Mouse (Mus musculus) spleen, adult 2 months (tissue): ENCODE measurements at regions not wholly inside any gene's neighbourhood (a gene's known extent, or its start where the extent isn't known, plus 50 kb on each side); places are given as distances from the start of the nearest gene placed in this dataset.

Source experiments
- DNase-seq, 2 experiments: peaks; one replicate each; pipeline versions ENCODE4 v3.0.0 to v3.0.0-alpha.2; 2012 to 2021; ENCODE audit warnings: low spot score in 2 of 2, low read depth in 1 of 2
- H3K27ac ChIP-seq: fragments of 200-500 bp; 2 replicates; pipeline ENCODE4 v1.5.1; 2012; ENCODE audit warnings: low read length, inconsistent platforms; ENCODE audit not compliant: insufficient read depth
- H3K27me3 ChIP-seq: fragments of 200-500 bp; 2 replicates; pipeline ENCODE4 v1.6.1; 2012; ENCODE audit warnings: mild to moderate bottlenecking, moderate library complexity, low read length, inconsistent platforms; ENCODE audit not compliant: control insufficient read depth, insufficient read depth
- H3K36me3 ChIP-seq: fragments of 200-500 bp; 2 replicates; pipeline ENCODE4 v1.6.1; 2012; ENCODE audit warnings: mild to moderate bottlenecking, low read length, inconsistent platforms; ENCODE audit not compliant: control insufficient read depth, insufficient read depth
- H3K4me1 ChIP-seq: fragments of 200-500 bp; 2 replicates; pipeline ENCODE4 v1.6.1; 2011; ENCODE audit warnings: inconsistent platforms; ENCODE audit not compliant: control insufficient read depth, insufficient read depth, insufficient read length
- H3K4me3 ChIP-seq: fragments of 200-500 bp; 2 replicates; pipeline ENCODE4 v1.5.1; 2011; ENCODE audit warnings: mild to moderate bottlenecking, inconsistent platforms; ENCODE audit not compliant: insufficient read depth, insufficient read length; ENCODE audit errors: extremely low read depth
- CTCF ChIP-seq: fragments of 200-500 bp; IDR thresholded peaks from 2 replicates; pipeline ENCODE4 v1.5.1; 2011; ENCODE audit warnings: mild to moderate bottlenecking, inconsistent platforms; ENCODE audit not compliant: insufficient read depth, insufficient read length, insufficient replicate concordance; ENCODE audit errors: extremely low read depth
- POLR2A ChIP-seq: fragments of 200-500 bp; IDR thresholded peaks from 2 replicates; pipeline ENCODE4 v1.6.1; 2011; ENCODE audit warnings: low read depth, low read length, inconsistent platforms
- WGBS: fragments of 180-500 bp; shearing (Covaris S2); methylation state at CpG from one replicate; pipeline ENCODE4 v1.1.7; 2018; 5-methylcytosine and 5-hydroxymethylcytosine counted together

- TF ChIP-seq CTCF (no peak), POLR2A (no peak)
- no peak for DNase-seq
- no peak overlapping the region for H3K4me3 ChIP-seq
- H3K27me3 ChIP-seq: no peaks in the 10 kb centered on the region
- no peaks in the 10 kb centered on the region for H3K4me1 ChIP-seq
- 82% methylated on average over 4 of the region's 4 CpGs for WGBS
- H3K27ac ChIP-seq: no peak overlapping the region
- H3K36me3 ChIP-seq: no peaks in the 10 kb centered on the region
Measured at GRCm38 (mm10) chr1:92264941-92265340, 69.4 kb upstream of the Hdac4 start.

- no peak for DNase-seq
- H3K27me3 ChIP-seq: no peaks in the 10 kb centered on the region
- no peak for TF ChIP-seq POLR2A
- TF ChIP-seq CTCF: no peak
- no peak overlapping the region for H3K4me3 ChIP-seq
- no peaks in the 10 kb centered on the region for H3K4me1 ChIP-seq
- H3K27ac ChIP-seq: no peak overlapping the region
- H3K36me3 ChIP-seq: no peaks in the 10 kb centered on the region
- 91% methylated on average over 23 of the region's 23 CpGs for WGBS
Measured at GRCm38 (mm10) chr1:92259715-92260392, 64.4 kb upstream of the Hdac4 start.

- H3K4me1 ChIP-seq: no peaks in the 10 kb centered on the region
- no peaks in the 10 kb centered on the region for H3K36me3 ChIP-seq
- no peak for TF ChIP-seq POLR2A
- no peak for TF ChIP-seq CTCF
- H3K27ac ChIP-seq: no peak overlapping the region
- no peak overlapping the region for H3K4me3 ChIP-seq
- H3K27me3 ChIP-seq: no peaks in the 10 kb centered on the region
- DNase-seq: no peak
Measured at GRCm38 (mm10) chr1:92258026-92258425, 62.5 kb upstream of the Hdac4 start.

- 84% methylated on average over 8 of the region's 8 CpGs for WGBS
- TF ChIP-seq CTCF (no peak), POLR2A (no peak)
- Histone ChIP-seq H3K4me1 (no peaks in the 10 kb centered on the region), H3K36me3 (no peaks in the 10 kb centered on the region), H3K27me3 (no peaks in the 10 kb centered on the region), H3K4me3 (no peak overlapping the region), H3K27ac (no peak overlapping the region)
- DNase-seq: no peak
Measured at GRCm38 (mm10) chr1:92253086-92253485, 57.6 kb upstream of the Hdac4 start.

- Histone ChIP-seq H3K27me3 (no peaks in the 10 kb centered on the region), H3K4me3 (no peak overlapping the region), H3K36me3 (no peaks in the 10 kb centered on the region), H3K27ac (no peak overlapping the region), H3K4me1 (no peaks in the 10 kb centered on the region)
- TF ChIP-seq POLR2A (no peak), CTCF (no peak)
- WGBS: 66% methylated on average over 10 of the region's 10 CpGs
- no peak for DNase-seq
Measured at GRCm38 (mm10) chr1:92250594-92251463, 55.3 kb upstream of the Hdac4 start.
